Mouse (Mus musculus) heart, embryonic 10.5 days (tissue): ENCODE measurements around the gene Kazald1. TPM values are rescaled to one million over a fixed set of nuclear protein-coding genes. Genes with fewer than 3 reads are reported as not detected.

ENCODE experiments used
- DNase-seq: peaks from one replicate; pipeline ENCODE4 v3.0.0-alpha.2; 2017; ENCODE audit warnings: low spot score
- H3K27ac ChIP-seq: fragments of 300-500 bp; sonication (generic); 2 replicates; pipeline ENCODE4 v1.5.1; 2016; ENCODE audit warnings: mild to moderate bottlenecking
- H3K27me3 ChIP-seq: fragments of 300-500 bp; sonication (generic); 2 replicates; pipeline ENCODE4 v1.6.1; 2016; ENCODE audit warnings: mild to moderate bottlenecking; ENCODE audit not compliant: poor library complexity, insufficient read depth, severe bottlenecking
- H3K36me3 ChIP-seq: fragments of 300-500 bp; sonication (generic); 2 replicates; pipeline ENCODE4 v1.6.1; 2016; ENCODE audit warnings: mild to moderate bottlenecking, moderate library complexity
- H3K4me1 ChIP-seq: fragments of 300-500 bp; sonication (generic); 2 replicates; pipeline ENCODE4 v1.6.1; 2016; ENCODE audit warnings: mild to moderate bottlenecking
- H3K4me3 ChIP-seq: fragments of 300-500 bp; sonication (generic); 2 replicates; pipeline ENCODE4 v1.5.1; 2016; ENCODE audit warnings: mild to moderate bottlenecking, moderate library complexity
- H3K9me3 ChIP-seq: fragments of 300-500 bp; sonication (generic); 2 replicates; pipeline ENCODE4 v1.6.1; 2016; ENCODE audit warnings: mild to moderate bottlenecking, moderate library complexity
- WGBS: fragments of 180-500 bp; shearing (Covaris S2); methylation state at CpG from one replicate; pipeline ENCODE4 v1.1.7; 2016; 5-methylcytosine and 5-hydroxymethylcytosine counted together
- polyA plus RNA-seq: library from polyadenylated mRNA; unstranded; fragments of >200 nt; fragmentation: Nextera tagmentation; extraction: Ambion mirVana; gene quantifications from 2 replicates; pipeline ENCODE4 v1.2.1, GENCODE M21; 2016

The Kazald1 gene
- polyA plus RNA-seq, 1 experiment from 2014 or later: 6.3 TPM

DNA sequence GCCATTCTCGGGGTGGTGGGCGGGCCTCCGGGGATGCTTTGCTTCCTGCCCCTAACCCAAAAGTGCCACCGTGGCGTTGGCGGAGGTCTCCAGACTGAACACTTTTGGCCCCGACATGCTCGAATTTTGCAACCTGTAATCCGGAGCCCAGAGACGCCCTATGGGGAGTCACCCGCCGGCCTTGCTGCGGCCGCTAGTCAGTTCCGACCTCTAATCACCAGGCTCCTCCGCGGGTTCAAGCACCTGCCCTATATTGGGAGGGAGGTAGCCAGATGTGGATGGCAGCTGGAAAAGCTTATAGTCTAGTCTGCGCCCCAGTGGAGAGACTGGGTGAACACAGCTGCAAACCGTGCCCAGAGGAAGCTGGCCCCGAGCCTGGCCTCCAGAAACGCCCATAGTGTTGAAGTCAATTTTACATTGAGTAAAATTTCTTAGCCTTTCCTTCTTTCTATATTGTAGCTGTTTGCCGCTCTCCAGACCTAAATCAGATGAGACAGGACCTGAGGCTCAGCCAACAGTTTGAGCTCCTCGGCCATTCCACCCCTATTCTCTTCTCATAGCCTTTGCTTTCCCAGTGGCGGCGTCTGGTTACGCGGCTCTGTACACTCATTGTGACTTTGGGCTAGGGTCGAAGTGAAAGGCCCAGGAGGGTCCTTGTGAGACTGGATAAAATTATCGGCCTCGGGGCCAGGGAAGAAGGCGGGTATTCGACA lies 438 bp downstream of the Kazald1 start:
- DNase-seq: no peak
- no peaks in the 10 kb centered on the region for H3K9me3 ChIP-seq
- H3K36me3 ChIP-seq: no peaks in the 10 kb centered on the region
- 2% methylated on average over 32 of the region's 32 CpGs for WGBS
- H3K27ac ChIP-seq: peak overlapping the region; percentile 95
- peaks cover 42% of the 10 kb centered on the region for H3K4me1 ChIP-seq
- H3K27me3 ChIP-seq: peaks cover 68% of the 10 kb centered on the region
- peak overlapping the region; percentile 74 for H3K4me3 ChIP-seq

GRCm38 (mm10) chr19:45076036-45076575 lies 1.1 kb downstream of the Kazald1 start:
- Histone ChIP-seq H3K4me3 (peak overlapping the region; percentile 74), H3K27ac (peak overlapping the region; percentile 95; the same call in 1 of the 2 replicates), H3K27me3 (peaks cover 71% of the 10 kb centered on the region), H3K4me1 (peaks cover 49% of the 10 kb centered on the region), H3K36me3 (no peaks in the 10 kb centered on the region), H3K9me3 (no peaks in the 10 kb centered on the region)
- 9% methylated on average over 17 of the region's 17 CpGs for WGBS
- no peak for DNase-seq

- 1% methylated on average over 62 of the region's 62 CpGs for WGBS
- Histone ChIP-seq H3K4me3 (peak overlapping the region; percentile 74), H3K27me3 (peaks cover 70% of the 10 kb centered on the region), H3K9me3 (no peaks in the 10 kb centered on the region), H3K27ac (peak overlapping the region; percentile 62), H3K4me1 (peaks cover 50% of the 10 kb centered on the region), H3K36me3 (no peaks in the 10 kb centered on the region)
- no peak for DNase-seq
Observed at GRCm38 (mm10) chr19:45076586-45077510, 1.8 kb downstream of the Kazald1 start.

DNA sequence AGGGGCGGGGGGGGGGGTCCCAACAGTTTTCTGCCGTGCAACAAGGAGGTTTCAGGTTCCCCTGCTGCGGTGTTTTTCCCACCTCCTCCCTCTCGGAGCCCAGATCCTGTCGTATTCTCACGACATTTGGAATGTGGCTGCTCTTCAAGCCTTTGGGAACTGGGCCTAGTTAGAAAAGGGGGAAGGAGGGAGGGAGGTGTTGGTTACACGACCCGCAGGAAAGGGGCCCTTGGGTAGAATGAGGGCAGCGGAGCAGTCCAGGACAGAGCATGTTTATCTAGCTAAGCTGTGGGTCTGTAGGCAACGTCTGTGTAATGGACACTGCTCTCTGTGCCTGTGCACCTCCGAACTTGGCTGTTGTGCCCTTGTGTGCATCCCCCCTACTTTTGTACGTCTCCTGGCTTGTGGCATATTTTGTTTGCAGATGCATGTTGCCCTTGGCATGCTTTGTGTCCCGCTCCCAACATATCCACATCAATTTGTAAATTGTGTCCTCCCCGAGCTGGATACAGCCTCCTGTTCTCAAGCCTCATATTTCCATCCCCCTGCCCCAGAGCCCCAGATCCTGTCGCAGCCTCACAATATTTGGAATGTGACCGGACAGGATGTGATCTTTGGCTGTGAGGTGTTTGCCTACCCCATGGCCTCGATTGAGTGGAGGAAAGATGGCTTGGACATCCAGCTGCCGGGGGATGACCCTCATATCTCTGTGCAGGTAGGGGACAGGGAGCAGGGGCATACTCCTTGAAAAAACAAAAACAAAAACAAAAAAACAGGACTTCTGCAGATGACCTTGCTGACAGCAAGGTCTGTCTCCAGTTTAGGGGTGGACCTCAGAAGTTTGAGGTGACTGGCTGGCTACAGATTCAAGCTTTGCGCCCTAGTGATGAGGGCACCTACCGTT lies 3.0 kb downstream of the Kazald1 start:
- no peak for DNase-seq

GRCm38 (mm10) chr19:45078971-45079764 lies 4.1 kb downstream of the Kazald1 start:
- WGBS: 9% methylated on average over 17 of the region's 17 CpGs

More for the DNA sequence above, 3.0 kb downstream of the Kazald1 start:
- H3K4me3 ChIP-seq: peak overlapping the region; percentile 74
- H3K27me3 ChIP-seq: peaks cover 79% of the 10 kb centered on the region
- no peak overlapping the region for H3K27ac ChIP-seq
- peaks cover 50% of the 10 kb centered on the region for H3K4me1 ChIP-seq
- H3K9me3 ChIP-seq: no peaks in the 10 kb centered on the region
- no peaks in the 10 kb centered on the region for H3K36me3 ChIP-seq
- WGBS: 8% methylated on average over 20 of the region's 20 CpGs

DNA sequence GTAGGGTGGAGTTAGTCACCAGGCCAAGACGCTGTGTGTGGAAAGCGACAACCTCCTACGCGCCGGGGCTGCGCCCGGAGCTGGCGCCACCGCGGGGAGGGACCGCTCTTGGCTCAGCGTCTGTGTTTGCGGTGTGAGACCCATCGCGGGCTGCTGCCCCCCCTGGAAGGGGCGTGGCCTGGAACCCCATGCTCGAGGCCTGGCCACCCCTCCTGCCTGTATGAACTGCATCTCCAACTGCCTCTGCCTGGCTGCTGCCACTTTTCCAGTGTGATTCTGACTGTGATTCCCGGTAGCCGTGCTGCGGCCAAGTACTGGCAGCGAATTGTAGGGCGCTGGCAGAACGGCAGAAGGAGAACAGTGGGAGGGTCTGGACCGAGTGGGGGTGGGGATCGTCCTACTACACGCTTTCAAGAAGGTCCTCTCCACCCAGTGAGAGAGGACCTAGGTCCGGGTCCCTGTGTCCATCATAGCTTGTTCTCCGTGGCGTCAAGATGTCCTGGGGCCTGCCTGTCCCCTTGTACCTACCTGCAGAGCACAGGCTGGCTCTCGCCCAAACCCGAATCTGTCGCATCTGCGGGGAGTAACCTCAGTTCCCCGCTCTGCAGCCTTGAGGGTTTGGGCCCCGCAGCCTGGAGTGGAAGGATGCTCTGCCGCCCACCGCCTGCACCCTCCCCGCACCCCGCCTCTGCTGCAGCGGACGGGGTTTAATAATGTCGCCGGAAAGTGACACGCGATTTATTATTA lies 4.9 kb downstream of the Kazald1 start:
- H3K27ac ChIP-seq: peak overlapping the region; percentile 53
- H3K9me3 ChIP-seq: no peaks in the 10 kb centered on the region
- H3K27me3 ChIP-seq: peaks cover 88% of the 10 kb centered on the region
- WGBS: under 1% methylated on average over 45 of the region's 45 CpGs
- DNase-seq: no peak
- peak overlapping the region; percentile 55 for H3K4me3 ChIP-seq
- no peaks in the 10 kb centered on the region for H3K36me3 ChIP-seq
- H3K4me1 ChIP-seq: peaks cover 63% of the 10 kb centered on the region

More at GRCm38 (mm10) chr19:45078971-45079764, 4.1 kb downstream of the Kazald1 start:
- Histone ChIP-seq H3K27me3 (peaks cover 80% of the 10 kb centered on the region), H3K9me3 (no peaks in the 10 kb centered on the region), H3K27ac (no peak overlapping the region), H3K4me3 (peak overlapping the region; percentile 55), H3K36me3 (no peaks in the 10 kb centered on the region), H3K4me1 (peaks cover 59% of the 10 kb centered on the region)
- DNase-seq: no peak

- Histone ChIP-seq H3K4me3 (peak overlapping the region; percentile 55), H3K4me1 (peaks cover 66% of the 10 kb centered on the region), H3K9me3 (no peaks in the 10 kb centered on the region), H3K27ac (no peak overlapping the region), H3K36me3 (no peaks in the 10 kb centered on the region), H3K27me3 (peaks cover 91% of the 10 kb centered on the region)
- no peak for DNase-seq
- 3% methylated on average over 17 of the region's 17 CpGs for WGBS
Observed at GRCm38 (mm10) chr19:45080711-45081110, 5.7 kb downstream of the Kazald1 start.

- Histone ChIP-seq H3K4me3 (peak overlapping the region; percentile 55; the same call in 1 of the 2 replicates), H3K27me3 (peaks cover 91% of the 10 kb centered on the region), H3K9me3 (no peaks in the 10 kb centered on the region), H3K4me1 (peaks cover 64% of the 10 kb centered on the region), H3K27ac (no peak overlapping the region), H3K36me3 (no peaks in the 10 kb centered on the region)
- DNase-seq: no peak
- WGBS: 3% methylated on average over 5 of the region's 5 CpGs
Observed at GRCm38 (mm10) chr19:45081279-45081678, 6.2 kb downstream of the Kazald1 start.

DNA sequence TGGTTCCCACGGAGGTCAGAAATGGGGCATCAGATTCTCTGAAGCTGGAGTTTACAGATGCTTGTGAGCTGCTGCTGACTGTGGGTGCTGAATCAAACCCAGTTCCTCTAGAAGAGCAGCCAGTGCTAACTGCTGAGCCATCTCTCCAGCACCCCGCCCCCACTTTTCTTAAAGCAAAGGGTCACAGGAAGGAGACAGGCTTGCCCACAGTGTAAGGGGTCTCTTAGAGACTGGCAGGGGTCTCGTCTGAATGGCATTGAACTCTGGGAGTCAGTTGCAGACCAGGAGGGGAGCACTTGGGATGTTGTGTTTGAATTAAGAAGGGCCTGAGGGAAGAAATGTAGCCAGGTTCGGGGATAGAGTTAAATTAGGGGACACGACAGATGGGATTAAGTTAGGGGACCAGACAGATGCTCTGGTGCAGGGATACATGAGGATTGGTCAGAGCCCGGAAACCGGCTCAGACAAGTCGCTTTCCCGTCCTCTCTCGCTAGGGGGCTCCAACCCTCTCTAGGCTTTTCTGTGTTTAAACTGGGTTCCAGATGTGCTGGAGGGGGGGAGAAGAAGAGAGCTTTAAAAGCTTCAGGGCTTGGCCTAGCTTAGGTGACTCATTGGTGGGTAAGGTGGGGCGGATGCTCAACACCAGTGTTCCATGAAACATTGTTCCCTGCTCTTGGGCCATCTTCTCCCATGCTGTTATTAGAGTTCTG lies 7.0 kb downstream of the Kazald1 start:
- Histone ChIP-seq H3K4me3 (no peak overlapping the region), H3K4me1 (peaks cover 61% of the 10 kb centered on the region), H3K27me3 (peaks cover 91% of the 10 kb centered on the region), H3K27ac (no peak overlapping the region), H3K36me3 (no peaks in the 10 kb centered on the region), H3K9me3 (no peaks in the 10 kb centered on the region)
- 20% methylated on average over 11 of the region's 11 CpGs for WGBS
- DNase-seq: no peak

- DNase-seq: no peak
- Histone ChIP-seq H3K27me3 (peaks cover 14% of the 10 kb centered on the region), H3K9me3 (no peaks in the 10 kb centered on the region), H3K36me3 (no peaks in the 10 kb centered on the region), H3K4me3 (no peak overlapping the region), H3K27ac (no peak overlapping the region), H3K4me1 (no peaks in the 10 kb centered on the region)
- 21% methylated on average over 11 of the region's 11 CpGs for WGBS
Observed at GRCm38 (mm10) chr19:45097868-45098267, 22.8 kb downstream of the Kazald1 start.
